Mouse (Mus musculus) limb, embryonic 11.5 days (tissue): ENCODE results near the gene Meig1. TPM values are rescaled to one million over a fixed set of nuclear protein-coding genes. Genes with fewer than 3 reads are reported as not detected.
A peak's percentile ranks its signal among the peaks of the same experiment; 100 is the strongest.

Source experiments
- ATAC-seq: fragments of 200-750 bp; cut with Nextera tagmentation; 2 replicates; pipeline ENCODE4 v1.8.0; 2017; ENCODE audit warnings: low read depth; ENCODE audit not compliant: insufficient number of reproducible peaks, low FRiP score, low TSS enrichment
- DNase-seq: peaks from one replicate; pipeline ENCODE4 v3.0.0-alpha.2; 2015; ENCODE audit warnings: low spot score
- H3K27ac ChIP-seq: fragments of 300-500 bp; sonication (generic); replicated peaks from 2 replicates; pipeline ENCODE4 v1.5.1; 2014; ENCODE audit warnings: low read depth, mild to moderate bottlenecking, low read length
- H3K27me3 ChIP-seq: fragments of 300-500 bp; sonication (generic); 2 replicates; pipeline ENCODE4 v1.6.1; 2014; ENCODE audit warnings: mild to moderate bottlenecking, low read length, mixed read lengths; ENCODE audit not compliant: control insufficient read depth, insufficient read depth
- H3K36me3 ChIP-seq: fragments of 300-500 bp; sonication (generic); 2 replicates; pipeline ENCODE4 v1.6.1; 2014; ENCODE audit warnings: mild to moderate bottlenecking, low read length, moderate library complexity, mixed read lengths; ENCODE audit not compliant: control insufficient read depth, insufficient read depth
- H3K4me1 ChIP-seq: fragments of 300-500 bp; sonication (generic); 2 replicates; pipeline ENCODE4 v1.6.1; 2014; ENCODE audit warnings: low read length, mixed read lengths; ENCODE audit not compliant: control insufficient read depth, insufficient read depth
- H3K4me2 ChIP-seq: fragments of 300-500 bp; sonication (generic); 2 replicates; pipeline ENCODE4 v1.6.1; 2014; ENCODE audit warnings: low read depth, mild to moderate bottlenecking, moderate library complexity; ENCODE audit not compliant: severe bottlenecking
- H3K4me3 ChIP-seq: fragments of 300-500 bp; sonication (generic); 2 replicates; pipeline ENCODE4 v1.5.1; 2014; ENCODE audit warnings: low read depth, low read length
- H3K9ac ChIP-seq: fragments of 300-500 bp; sonication (generic); 2 replicates; pipeline ENCODE4 v1.6.1; 2014; ENCODE audit warnings: mild to moderate bottlenecking, low read length
- H3K9me3 ChIP-seq: fragments of 300-500 bp; sonication (generic); 2 replicates; pipeline ENCODE4 v1.6.1; 2016; ENCODE audit warnings: low read length; ENCODE audit not compliant: control insufficient read depth
- WGBS: fragments of 180-500 bp; shearing (Covaris S2); extraction: QIAGEN DNeasy Blood & Tissue Kit; methylation state at CpG from one replicate; pipeline ENCODE4 v1.1.7; 2014; 5-methylcytosine and 5-hydroxymethylcytosine counted together
- polyA plus RNA-seq: library from polyadenylated mRNA; unstranded; fragments of >200 nt; fragmentation: Nextera tagmentation; extraction: Ambion mirVana; gene quantifications from 2 replicates; pipeline ENCODE4 v1.2.1, GENCODE M21; 2014

The Meig1 gene
- polyA plus RNA-seq, 1 experiment from 2014 or later: not detected

- peak overlapping the region; percentile 46; the same call in 1 of the 2 replicates for H3K9ac ChIP-seq
- peak overlapping the region; percentile 89 for H3K4me2 ChIP-seq
- ATAC-seq: no peak
- H3K36me3 ChIP-seq: no peaks in the 10 kb centered on the region
- H3K27ac ChIP-seq: no peak overlapping the region
- H3K4me3 ChIP-seq: peak overlapping the region; percentile 62
- H3K4me1 ChIP-seq: no peaks in the 10 kb centered on the region
- no peaks in the 10 kb centered on the region for H3K9me3 ChIP-seq
- no peak for DNase-seq
- WGBS: 12% methylated on average over 10 of the region's 10 CpGs
- no peaks in the 10 kb centered on the region for H3K27me3 ChIP-seq
Measured at GRCm38 (mm10) chr2:3424579-3424910, 2.1 kb upstream of the Meig1 start.

- Histone ChIP-seq H3K4me3 (peak within 1 kb of the TSS; percentile 62), H3K27me3 (no peaks in the 10 kb centered on the region), H3K4me1 (no peaks in the 10 kb centered on the region), H3K36me3 (no peaks in the 10 kb centered on the region), H3K27ac (no peak within 1 kb of the TSS), H3K9ac (peak within 1 kb of the TSS; percentile 46; the same call in 1 of the 2 replicates), H3K4me2 (peak within 1 kb of the TSS; percentile 89), H3K9me3 (no peaks in the 10 kb centered on the region)
- WGBS: 1% methylated on average over 29 of the region's 29 CpGs
- peak; percentile 98 for ATAC-seq
- peak; percentile 87 for DNase-seq
Measured at GRCm38 (mm10) chr2:3423841-3424578, 1.6 kb upstream of the Meig1 start, which contains the start of gene Dclre1c. Gene Dclre1c, plus strand, starts transcription at chr2:3424131.

GRCm38 (mm10) chr2:3420157-3420556, 2.3 kb downstream of the Meig1 start:
- 80% methylated on average over 4 of the region's 4 CpGs for WGBS
- no peaks in the 10 kb centered on the region for H3K9me3 ChIP-seq
- no peak for ATAC-seq
- H3K27me3 ChIP-seq: no peaks in the 10 kb centered on the region
- H3K4me3 ChIP-seq: no peak overlapping the region
- H3K9ac ChIP-seq: no peak overlapping the region
- H3K27ac ChIP-seq: no peak overlapping the region
- H3K36me3 ChIP-seq: no peaks in the 10 kb centered on the region
- no peaks in the 10 kb centered on the region for H3K4me1 ChIP-seq
- no peak for DNase-seq
- no peak overlapping the region for H3K4me2 ChIP-seq

- H3K27ac ChIP-seq: no peak overlapping the region
- WGBS: 2% methylated on average over 38 of the region's 38 CpGs
- DNase-seq: peak; percentile 96
- no peaks in the 10 kb centered on the region for H3K36me3 ChIP-seq
- ATAC-seq: peak; percentile 93
- no peak overlapping the region; the same call in 1 of the 2 replicates for H3K9ac ChIP-seq
- H3K27me3 ChIP-seq: no peaks in the 10 kb centered on the region
- no peaks in the 10 kb centered on the region for H3K4me1 ChIP-seq
- H3K9me3 ChIP-seq: no peaks in the 10 kb centered on the region
- H3K4me3 ChIP-seq: peak overlapping the region; percentile 39
- peak overlapping the region; percentile 53 for H3K4me2 ChIP-seq
Measured at GRCm38 (mm10) chr2:3418883-3419431, 3.5 kb downstream of the Meig1 start.

- no peaks in the 10 kb centered on the region for H3K9me3 ChIP-seq
- DNase-seq: no peak
- no peaks in the 10 kb centered on the region for H3K27me3 ChIP-seq
- no peaks in the 10 kb centered on the region for H3K36me3 ChIP-seq
- H3K4me3 ChIP-seq: no peak overlapping the region
- no peak overlapping the region for H3K27ac ChIP-seq
- H3K4me2 ChIP-seq: no peak overlapping the region
- no peaks in the 10 kb centered on the region for H3K4me1 ChIP-seq
- no peak overlapping the region for H3K9ac ChIP-seq
- ATAC-seq: no peak
- whole genome bisulfite sequencing: 67% methylated on average over 1 of the region's 1 CpGs
Measured at GRCm38 (mm10) chr2:3415676-3416075, 6.8 kb downstream of the Meig1 start.

GRCm38 (mm10) chr2:3414241-3414640, 8.2 kb downstream of the Meig1 start:
- H3K4me3 ChIP-seq: no peak overlapping the region
- no peaks in the 10 kb centered on the region for H3K36me3 ChIP-seq
- ATAC-seq: no peak
- no peaks in the 10 kb centered on the region for H3K4me1 ChIP-seq
- no peak overlapping the region for H3K27ac ChIP-seq
- no peak overlapping the region for H3K9ac ChIP-seq
- H3K27me3 ChIP-seq: no peaks in the 10 kb centered on the region
- H3K9me3 ChIP-seq: no peaks in the 10 kb centered on the region
- 34% methylated on average over 4 of the region's 4 CpGs for WGBS
- peak; percentile 80 for DNase-seq
- no peak overlapping the region for H3K4me2 ChIP-seq

- H3K27me3 ChIP-seq: no peaks in the 10 kb centered on the region
- no peak overlapping the region for H3K4me3 ChIP-seq
- H3K9ac ChIP-seq: no peak overlapping the region
- H3K36me3 ChIP-seq: no peaks in the 10 kb centered on the region
- H3K27ac ChIP-seq: no peak overlapping the region
- ATAC-seq (no peak), DNase-seq (no peak)
- no peaks in the 10 kb centered on the region for H3K4me1 ChIP-seq
- H3K4me2 ChIP-seq: no peak overlapping the region
- WGBS: 82% methylated on average over 7 of the region's 7 CpGs
- no peaks in the 10 kb centered on the region for H3K9me3 ChIP-seq
Measured at GRCm38 (mm10) chr2:3407756-3408155, 14.7 kb downstream of the Meig1 start.

GRCm38 (mm10) chr2:3405981-3406380, 16.5 kb downstream of the Meig1 start:
- WGBS: 88% methylated on average over 4 of the region's 4 CpGs
- no peaks in the 10 kb centered on the region for H3K4me1 ChIP-seq
- no peak overlapping the region for H3K4me2 ChIP-seq
- H3K4me3 ChIP-seq: no peak overlapping the region
- no peaks in the 10 kb centered on the region for H3K27me3 ChIP-seq
- no peak overlapping the region for H3K27ac ChIP-seq
- no peaks in the 10 kb centered on the region for H3K9me3 ChIP-seq
- no peaks in the 10 kb centered on the region for H3K36me3 ChIP-seq
- no peak overlapping the region for H3K9ac ChIP-seq
- DNase-seq (no peak), ATAC-seq (no peak)
